24 mouse cellular contexts compared by ENCODE assay signal in the genomic region with DNA sequence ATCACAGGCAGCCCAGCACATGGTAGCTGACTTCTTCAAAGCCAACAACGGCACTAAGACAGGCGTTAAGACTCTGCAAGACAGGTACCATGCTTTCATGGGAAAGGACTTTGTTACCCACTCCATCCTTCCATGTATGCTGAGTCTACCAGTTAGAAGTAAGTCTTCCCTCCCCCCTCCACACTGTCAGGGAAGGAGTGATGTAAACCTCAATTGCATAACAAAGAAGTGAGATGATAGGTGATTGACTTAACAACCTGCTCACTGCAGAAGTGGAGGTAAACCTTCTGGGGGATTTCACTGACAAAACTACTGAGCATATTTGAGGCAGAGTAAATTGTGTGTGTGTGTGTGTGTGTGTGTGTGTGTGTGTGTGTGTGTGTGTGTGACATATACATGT.
"Had no signal": no experiment of that assay in that cellular context is flagged by ENCODE, and none has a peak within 500 bp of the region (broad histone marks: within the 10 kb centered on the region; RNA-seq: fewer than 3 reads in every experiment).

No protein-coding gene starts in this region.

- H3K4me1 ChIP-seq: limb, embryonic 15.5 days; midbrain, embryonic 15.5 days; neural tube, embryonic 12.5 days had no signal

- H3K9me3 ChIP-seq: limb, embryonic 10.5 days; limb, embryonic 12.5 days; limb, embryonic 13.5 days; limb, embryonic 15.5 days; liver, embryonic 12.5 days; liver, embryonic 13.5 days; liver, embryonic 15.5 days; lung, embryonic 15.5 days; midbrain, embryonic 10.5 days; midbrain, embryonic 12.5 days; midbrain, embryonic 13.5 days; midbrain, embryonic 15.5 days; neural tube, embryonic 12.5 days; neural tube, embryonic 13.5 days had no signal

- H3K9ac ChIP-seq: limb, embryonic 12.5 days; limb, embryonic 13.5 days; limb, embryonic 15.5 days; liver, embryonic 12.5 days; liver, embryonic 13.5 days; liver, embryonic 14.5 days; liver, embryonic 15.5 days; liver, postnatal 0 days; lung, embryonic 14.5 days; lung, embryonic 15.5 days; midbrain, embryonic 12.5 days; midbrain, embryonic 13.5 days; midbrain, embryonic 15.5 days; neural tube, embryonic 12.5 days; neural tube, embryonic 13.5 days had no signal

- ATAC-seq: liver, embryonic 12.5 days; liver, postnatal 0 days; lung, postnatal 0 days; midbrain, embryonic 13.5 days; midbrain, embryonic 15.5 days; midbrain, embryonic 16.5 days had no signal

- H3K27me3 ChIP-seq: limb, embryonic 12.5 days; liver, embryonic 12.5 days; liver, embryonic 15.5 days; lung, embryonic 15.5 days; neural tube, embryonic 12.5 days had no signal

- DNase-seq: liver, embryonic 13.5 days had no signal

- H3K36me3 ChIP-seq: limb, embryonic 10.5 days; limb, embryonic 12.5 days; limb, embryonic 13.5 days; limb, embryonic 15.5 days; liver, embryonic 12.5 days; liver, embryonic 13.5 days; liver, embryonic 15.5 days; lung, embryonic 15.5 days; midbrain, embryonic 10.5 days; midbrain, embryonic 12.5 days; midbrain, embryonic 13.5 days; midbrain, embryonic 15.5 days; neural tube, embryonic 12.5 days; neural tube, embryonic 13.5 days had no signal

- H3K27ac ChIP-seq: limb, embryonic 10.5 days; limb, embryonic 12.5 days; limb, embryonic 13.5 days; limb, embryonic 15.5 days; liver, embryonic 12.5 days; liver, embryonic 13.5 days; liver, embryonic 14.5 days; liver, embryonic 15.5 days; lung, embryonic 15.5 days; macrophage; midbrain, embryonic 10.5 days; midbrain, embryonic 12.5 days; midbrain, embryonic 13.5 days; midbrain, embryonic 15.5 days; neural tube, embryonic 12.5 days; neural tube, embryonic 13.5 days had no signal

- H3K4me2 ChIP-seq: limb, embryonic 12.5 days; limb, embryonic 13.5 days; limb, embryonic 15.5 days; liver, embryonic 11.5 days; liver, embryonic 12.5 days; liver, embryonic 13.5 days; liver, embryonic 15.5 days; lung, embryonic 14.5 days; lung, embryonic 15.5 days; midbrain, embryonic 11.5 days; midbrain, embryonic 12.5 days; midbrain, embryonic 13.5 days; midbrain, embryonic 15.5 days; neural tube, embryonic 12.5 days; neural tube, embryonic 13.5 days had no signal

- H3K4me3 ChIP-seq: limb, embryonic 10.5 days; limb, embryonic 12.5 days; limb, embryonic 13.5 days; limb, embryonic 15.5 days; liver, embryonic 12.5 days; liver, embryonic 13.5 days; liver, embryonic 15.5 days; lung, embryonic 15.5 days; megakaryocyte, embryonic 14.5 days; midbrain, embryonic 10.5 days; midbrain, embryonic 12.5 days; midbrain, embryonic 13.5 days; midbrain, embryonic 15.5 days; myocyte; neural tube, embryonic 12.5 days; neural tube, embryonic 13.5 days had no signal
